Mouse (Mus musculus) large intestine, adult 2 months (tissue): Measurements from ENCODE around the gene Wwox. TPM values are rescaled to one million over a fixed set of nuclear protein-coding genes. Genes with fewer than 3 reads are reported as not detected.

Source experiments
- DNase-seq: peaks from one replicate; pipeline ENCODE4 v3.0.0-alpha.2; 2012; ENCODE audit warnings: low read depth, low spot score
- WGBS: fragments of 180-500 bp; shearing (Covaris S2); methylation state at CpG from one replicate; pipeline ENCODE4 v1.1.7; 2018; 5-methylcytosine and 5-hydroxymethylcytosine counted together
- polyA plus RNA-seq: library from polyadenylated mRNA; depleted of rRNA; stranded (reverse); fragments of >200 nt; gene quantifications from 2 replicates; pipeline ENCODE4 v1.2.3, GENCODE M21; 2012

Wwox gene
- polyA plus RNA-seq, 1 experiment: 4.3 TPM

DNA sequence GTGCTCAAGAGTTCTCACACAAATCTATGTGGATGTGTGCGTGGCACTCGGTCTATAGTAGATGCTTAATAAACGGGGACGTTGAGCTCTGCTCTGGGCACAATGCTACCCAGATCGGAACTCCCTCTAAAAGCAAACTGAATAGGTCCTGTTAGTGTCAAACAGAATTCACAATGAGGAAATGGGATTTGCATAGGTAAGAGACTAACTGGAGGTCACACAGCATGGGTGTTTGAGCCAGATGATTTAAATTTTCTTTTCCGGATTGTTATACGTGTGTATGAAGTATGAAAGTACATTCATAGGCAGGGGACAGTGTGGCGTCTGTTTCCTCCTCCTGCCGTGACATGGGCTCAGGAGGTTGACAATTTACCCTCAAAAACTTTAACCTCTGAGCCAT is 469.7 kb downstream of the Wwox start:
- no peak for DNase-seq
- 88% methylated on average over 9 of the region's 9 CpGs for WGBS

- no peak for DNase-seq
- 85% methylated on average over 17 of the region's 17 CpGs for WGBS
Measured at GRCm38 (mm10) chr8:114911031-114911580, 471.7 kb downstream of the Wwox start.

GRCm38 (mm10) chr8:114923629-114924028 is 484.2 kb downstream of the Wwox start:
- no peak for DNase-seq
- 86% methylated on average over 7 of the region's 7 CpGs for WGBS

DNA sequence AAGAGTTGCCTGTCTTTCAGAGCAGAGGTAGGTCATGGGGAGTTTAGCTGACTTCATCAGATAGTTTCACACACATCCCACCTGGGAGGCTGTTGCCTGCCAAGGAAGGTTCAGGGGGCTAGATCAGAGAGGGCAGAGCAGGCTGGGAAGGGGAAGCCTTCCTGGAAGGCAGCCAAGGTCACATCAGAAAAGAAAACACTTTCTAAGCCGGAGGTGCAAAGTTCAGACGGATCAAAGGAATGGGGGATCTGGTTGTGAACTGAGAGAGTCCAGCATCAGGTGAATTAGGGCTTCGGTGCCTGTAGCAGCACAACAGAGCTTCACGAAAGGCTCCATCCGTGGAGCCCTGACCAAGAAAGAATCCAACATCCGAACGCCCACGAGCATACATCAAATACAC is 488.0 kb downstream of the Wwox start:
- 27% methylated on average over 8 of the region's 8 CpGs for WGBS
- no peak for DNase-seq

DNA sequence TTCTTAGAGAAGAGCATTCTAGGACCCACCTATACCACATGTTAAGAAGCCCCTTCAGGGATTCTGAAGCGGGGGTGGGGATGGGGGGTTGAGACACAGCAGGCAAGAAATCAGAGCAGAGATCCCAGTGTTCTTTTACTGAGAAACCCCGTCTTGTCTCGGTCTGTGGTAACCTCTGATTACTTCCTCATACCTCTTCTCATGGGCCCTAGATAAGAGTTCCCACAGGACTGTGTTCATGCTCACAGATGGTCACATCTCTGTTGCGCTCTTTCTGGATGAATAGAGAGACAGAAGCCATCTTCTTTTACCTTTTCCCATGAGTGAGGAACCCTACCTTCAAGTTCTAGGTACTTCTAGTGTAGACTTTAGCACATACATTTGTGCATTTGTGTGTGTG is 488.5 kb downstream of the Wwox start:
- 42% methylated on average over 4 of the region's 4 CpGs for WGBS
- DNase-seq: no peak

GRCm38 (mm10) chr8:114929597-114929996 is 490.1 kb downstream of the Wwox start:
- whole genome bisulfite sequencing: 39% methylated on average over 4 of the region's 4 CpGs
- DNase-seq: no peak

- 58% methylated on average over 18 of the region's 18 CpGs for WGBS
- no peak for DNase-seq
Measured at GRCm38 (mm10) chr8:114932071-114932630, 492.7 kb downstream of the Wwox start.

DNA sequence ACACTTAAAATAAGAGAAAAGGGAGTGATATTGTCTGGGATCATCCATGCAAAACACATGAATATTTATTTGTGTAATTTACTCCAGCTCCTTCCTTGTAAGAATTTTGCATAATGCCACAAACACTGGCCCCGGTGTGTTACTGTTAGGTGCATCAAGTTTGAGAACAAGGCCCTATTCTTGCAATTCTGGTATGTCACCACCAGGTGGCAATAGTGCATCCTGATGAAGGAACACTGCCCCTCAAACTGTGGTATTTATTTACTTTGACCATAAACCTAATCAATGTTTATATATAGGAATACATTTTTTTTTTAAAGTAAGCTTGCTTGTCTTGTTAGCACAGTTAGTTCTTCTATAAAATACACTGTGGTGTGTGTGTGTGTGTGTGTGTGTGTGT is 493.8 kb downstream of the Wwox start:
- WGBS: 93% methylated on average over 1 of the region's 1 CpGs
- no peak for DNase-seq

DNA sequence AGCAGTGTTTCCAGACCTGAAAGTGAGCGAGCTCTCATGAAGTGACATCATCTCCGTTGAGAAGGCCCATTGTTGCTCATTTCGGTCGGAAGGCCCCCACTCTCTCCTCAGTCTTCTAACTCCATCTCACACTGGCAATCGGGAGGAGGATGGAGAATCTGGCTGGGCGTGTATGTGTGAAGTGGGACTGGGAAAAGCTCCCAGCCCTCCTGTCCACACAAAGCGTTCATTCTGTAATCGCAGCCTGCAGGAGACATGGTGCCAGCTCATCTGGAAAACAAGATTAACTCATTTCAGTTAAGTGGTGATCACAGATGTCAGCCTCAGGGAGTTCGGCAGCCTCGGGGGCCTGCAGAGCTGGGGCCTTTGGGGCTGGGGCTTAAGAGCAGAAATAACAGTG is 497.4 kb downstream of the Wwox start:
- 59% methylated on average over 10 of the region's 10 CpGs for WGBS
- DNase-seq: no peak

GRCm38 (mm10) chr8:114939338-114939737 is 499.9 kb downstream of the Wwox start:
- no peak for DNase-seq
- 85% methylated on average over 8 of the region's 8 CpGs for WGBS

- WGBS: 92% methylated on average over 5 of the region's 5 CpGs
Measured at GRCm38 (mm10) chr8:114941096-114941495, 501.6 kb downstream of the Wwox start.

GRCm38 (mm10) chr8:114941644-114942043 is 502.2 kb downstream of the Wwox start:
- 70% methylated on average over 9 of the region's 9 CpGs for WGBS
- no peak for DNase-seq

More at GRCm38 (mm10) chr8:114941096-114941495, 501.6 kb downstream of the Wwox start:
- no peak for DNase-seq

- no peak for DNase-seq
Measured at GRCm38 (mm10) chr8:114947921-114948320, 508.5 kb downstream of the Wwox start.

GRCm38 (mm10) chr8:114956377-114957168 is 517.1 kb downstream of the Wwox start:
- WGBS: 47% methylated on average over 8 of the region's 8 CpGs

More at GRCm38 (mm10) chr8:114947921-114948320, 508.5 kb downstream of the Wwox start:
- WGBS: 49% methylated on average over 6 of the region's 6 CpGs

GRCm38 (mm10) chr8:114958437-114959107 is 519.1 kb downstream of the Wwox start:
- 60% methylated on average over 16 of the region's 16 CpGs for WGBS
- no peak for DNase-seq

More at GRCm38 (mm10) chr8:114956377-114957168, 517.1 kb downstream of the Wwox start:
- DNase-seq: no peak

GRCm38 (mm10) chr8:114959406-114959805 is 520.0 kb downstream of the Wwox start:
- no peak for DNase-seq
- WGBS: 34% methylated on average over 11 of the region's 11 CpGs

- no peak for DNase-seq
- WGBS: 20% methylated on average over 1 of the region's 1 CpGs
Measured at GRCm38 (mm10) chr8:114962494-114962893, 523.0 kb downstream of the Wwox start.

- DNase-seq: no peak
- WGBS: 86% methylated on average over 4 of the region's 4 CpGs
Measured at GRCm38 (mm10) chr8:114963282-114963681, 523.8 kb downstream of the Wwox start.

- no peak for DNase-seq
- 94% methylated on average over 6 of the region's 6 CpGs for WGBS
Measured at GRCm38 (mm10) chr8:114964206-114964605, 524.8 kb downstream of the Wwox start.

GRCm38 (mm10) chr8:114968842-114969241 is 529.4 kb downstream of the Wwox start:
- WGBS: 88% methylated on average over 4 of the region's 4 CpGs
- DNase-seq: no peak
